Mouse (Mus musculus): Measurements from ENCODE around the gene Rbpjl.

DNA sequence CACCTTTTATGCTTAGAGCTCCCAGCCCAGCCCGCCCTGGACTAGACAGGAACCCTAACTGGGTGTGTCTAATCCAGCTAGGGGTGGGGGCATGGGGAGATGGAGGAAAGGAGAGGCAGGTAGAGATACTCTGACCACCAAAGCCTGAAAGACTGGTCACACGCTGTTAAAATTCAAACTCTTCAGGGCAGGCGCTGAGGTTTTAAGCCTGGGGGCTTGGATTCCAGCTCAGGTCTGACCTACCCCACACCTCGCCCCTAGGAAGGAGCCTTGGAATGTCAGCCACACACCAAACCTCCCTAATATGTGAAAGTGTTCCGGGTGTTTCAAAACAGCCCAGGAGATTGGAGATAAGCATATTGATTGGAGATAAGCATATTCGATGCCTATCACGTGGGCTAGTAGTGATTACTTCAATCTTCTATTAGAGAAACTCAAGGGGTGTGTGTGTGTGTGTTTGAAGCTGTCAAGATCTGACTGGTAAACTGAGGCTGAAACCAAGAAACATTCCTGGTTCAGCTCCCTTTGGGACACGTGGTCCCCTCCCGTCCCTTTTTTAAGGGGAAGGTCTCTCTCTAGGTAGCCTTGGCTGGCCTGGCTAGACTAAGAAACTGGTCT, 30.4 kb downstream of the Rbpjl start:
- TF ChIP-seq POLR2A (IDR thresholded peaks at IDR 0.05; ENCODE audit: low read depth, low read length) (no peak), CTCF (IDR thresholded peaks at IDR 0.05; ENCODE audit: borderline replicate concordance, insufficient read depth, low read length) (no peak)
